Mouse (Mus musculus) lung, postnatal 0 days (tissue): ENCODE data around the gene Ptpre.

ENCODE experiments used
- CTCF ChIP-seq: IDR thresholded peaks from 2 replicates; pipeline ENCODE4 v1.5.1; 2016; ENCODE audit warnings: antibody characterized with exemption, mild to moderate bottlenecking
- EP300 ChIP-seq: IDR thresholded peaks from 2 replicates; pipeline ENCODE4 v1.6.1; 2016; ENCODE audit warnings: antibody characterized with exemption, mild to moderate bottlenecking, control low read depth

- TF ChIP-seq EP300, result no peak
- no peak for TF ChIP-seq CTCF
Measured at GRCm38 (mm10) chr7:135612801-135613200, 75.5 kb downstream of the Ptpre start.
